Mouse (Mus musculus) kidney, adult 10 weeks (tissue): ENCODE measurements around the gene Olfr994. TPM values are rescaled to one million over a fixed set of nuclear protein-coding genes. Genes with fewer than 3 reads are reported as not detected.

Experiments
- polyA plus RNA-seq: library from polyadenylated mRNA; stranded (reverse); fragments of 350-450 nt; fragmentation: Illumina TruSeq; extraction: RNeasy Lipid Tissue Mini Kit (QIAGEN cat#74804); gene quantifications from one replicate; pipeline ENCODE4 v1.2.3, GENCODE M21; 2014; ENCODE audit warnings: low read depth, low replicate concordance

Gene Olfr994
- polyA plus RNA-seq = not detected

GRCm38 (mm10) chr2:85436351-85436750, at the start of gene Olfr994:
Gene Olfr994, minus strand, starts transcription at chr2:85436451.

GRCm38 (mm10) chr2:85443539-85443938, 7.3 kb upstream of the Olfr994 start, which contains the start of gene Olfr995:
Gene Olfr995, minus strand, starts transcription at chr2:85443639.

GRCm38 (mm10) chr2:85414777-85415176, 21.5 kb downstream of the Olfr994 start, which contains the start of gene Olfr993:
Gene Olfr993, minus strand, starts transcription at chr2:85414877.

GRCm38 (mm10) chr2:85409369-85409768, 26.9 kb downstream of the Olfr994 start, which contains the start of gene Olfr992:
Gene Olfr992, minus strand, starts transcription at chr2:85409469.

Other genes with a start within 250 kb of the Olfr994 start
- gene Lrrc55, start 239.3 kb downstream of the Olfr994 start, polyA plus RNA-seq = 1.1 TPM
- not detected for gene Olfr987, start 97.1 kb downstream of the Olfr994 start, polyA plus RNA-seq
- not detected for gene Olfr988, start 73.2 kb downstream of the Olfr994 start, polyA plus RNA-seq
- gene Olfr992, start 27.0 kb downstream of the Olfr994 start, polyA plus RNA-seq = not detected
- not detected for gene Olfr993, start 21.6 kb downstream of the Olfr994 start, polyA plus RNA-seq
- not detected for gene Olfr995, start 7.2 kb upstream of the Olfr994 start, polyA plus RNA-seq
- not detected for gene 4833423E24Rik, start 82.6 kb upstream of the Olfr994 start, polyA plus RNA-seq
- not detected for gene Olfr996, start 142.8 kb upstream of the Olfr994 start, polyA plus RNA-seq
- not detected for gene Olfr998, start 152.5 kb upstream of the Olfr994 start, polyA plus RNA-seq
- not detected for gene Olfr1000, start 175.5 kb upstream of the Olfr994 start, polyA plus RNA-seq
- not detected for gene Olfr1002, start 214.3 kb upstream of the Olfr994 start, polyA plus RNA-seq
- not detected for gene Olfr154, start 228.0 kb upstream of the Olfr994 start, polyA plus RNA-seq
- gene Olfr1006, start 242.3 kb upstream of the Olfr994 start, polyA plus RNA-seq = not detected